Mouse (Mus musculus): ENCODE measurements at regions not wholly inside any gene's neighbourhood (a gene's known extent, or its start where the extent isn't known, plus 50 kb on each side); places are given as distances from the start of the nearest gene placed in this dataset.

DNA sequence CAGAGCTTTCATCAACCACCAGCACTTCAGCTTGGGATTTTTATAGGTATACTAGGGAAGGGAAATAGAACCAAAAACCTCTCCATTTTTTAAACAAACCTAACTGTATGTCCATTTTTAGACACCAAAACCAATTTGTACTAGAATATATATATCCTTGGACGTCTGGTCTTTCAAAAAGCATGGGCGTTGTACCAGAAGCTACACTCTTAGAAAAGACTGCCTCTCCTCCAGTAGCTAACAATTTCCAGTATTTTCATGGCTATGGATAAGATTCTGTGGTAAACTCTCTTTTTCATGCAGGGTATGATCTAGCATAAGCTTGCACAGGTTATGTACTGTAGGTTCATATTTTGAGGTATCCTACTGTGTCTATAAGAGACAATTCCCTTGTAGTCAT is 219.1 kb upstream of the Nudt12 start:
- Histone ChIP-seq H3K4me1 (ENCODE audit: control insufficient read depth in 1 of 2, insufficient read depth in 2 of 2, low read length in 2 of 2) (no peaks in the 10 kb centered on the region), H3K9ac (ENCODE audit: control insufficient read depth, low read depth, low read length, poor library complexity, severe bottlenecking) (no peak overlapping the region), H3K27ac (ENCODE audit: control insufficient read depth, low read depth, low read length) (no peak overlapping the region), H3K4me3 (ENCODE audit: control insufficient read depth in 1 of 2, insufficient read depth in 1 of 2, low read depth in 2 of 2, low read length in 2 of 2) (no peak overlapping the region), H3K27me3 (ENCODE audit: control insufficient read depth in 1 of 2, insufficient read depth in 2 of 2, low read length in 2 of 2) (no peaks in the 10 kb centered on the region), H3K79me2 (ENCODE audit: control insufficient read depth, insufficient read depth, low read length, poor library complexity) (no peaks in the 10 kb centered on the region), H3K36me3 (ENCODE audit: control insufficient read depth in 1 of 2, insufficient read depth in 2 of 2, low read length in 2 of 2) (no peaks in the 10 kb centered on the region), H3K9me3 (replicated peaks; ENCODE audit: insufficient read depth, low read length) (no peaks in the 10 kb centered on the region)
- DNase-seq (ENCODE audit: low read depth, low spot score) = no peak
- no peak for TF ChIP-seq CHD2 (IDR thresholded peaks at IDR 0.05; ENCODE audit: low read length)
- no peak for TF ChIP-seq UBTF (IDR thresholded peaks at IDR 0.05; ENCODE audit: borderline replicate concordance, insufficient read depth, low read depth, low read length)
- TF ChIP-seq MXI1 (IDR thresholded peaks at IDR 0.05; ENCODE audit: low read depth, low read length) = no peak
- no peak for TF ChIP-seq POLR2AphosphoS5 (IDR thresholded peaks at IDR 0.05; ENCODE audit: borderline replicate concordance, low read depth, low read length)
- TF ChIP-seq KAT2A (conservative IDR thresholded peaks at IDR 0.05; ENCODE audit: low read depth, low read length) = no peak

All from MEL (cell line).